Mouse (Mus musculus): Measurements from ENCODE around the gene Rab3il1. TPM values are rescaled to one million over a fixed set of nuclear protein-coding genes. Genes with fewer than 3 reads are reported as not detected.

The Rab3il1 gene
- 66.0 and 90.9 TPM in 2 replicates for polyA plus RNA-seq (2012; rRNA removed)

GRCm38 (mm10) chr19:10001206-10001969 lies at the start of gene Rab3il1, which contains the start of gene Best1:
Rab3il1 (plus strand) TSS chr19:10001669.
Best1 (minus strand) TSS chr19:10001633.
- Histone ChIP-seq H3K4me1 (ENCODE audit: control insufficient read depth, insufficient read depth, low read length) (no peaks in the 10 kb centered on the region), H3K36me3 (ENCODE audit: control insufficient read depth, insufficient read depth, low read length) (no peaks in the 10 kb centered on the region), H3K27me3 (replicated peaks; ENCODE audit: control insufficient read depth, insufficient read depth, low read length) (no peaks in the 10 kb centered on the region), H3K27ac (ENCODE audit: insufficient read depth, low read depth, low read length) (no peak within 1 kb of the TSS), H3K4me3 (ENCODE audit: insufficient read depth, low read depth, low read length) (no peak within 1 kb of the TSS)
- WGBS = 69% methylated on average over 7 of the region's 7 CpGs
- TF ChIP-seq CTCF (conservative IDR thresholded peaks at IDR 0.05; ENCODE audit: insufficient read depth, insufficient read length, low read depth, low read length) (no peak), POLR2A (IDR thresholded peaks at IDR 0.05; ENCODE audit: low read depth, low read length) (no peak)
- no peak for DNase-seq

DNA sequence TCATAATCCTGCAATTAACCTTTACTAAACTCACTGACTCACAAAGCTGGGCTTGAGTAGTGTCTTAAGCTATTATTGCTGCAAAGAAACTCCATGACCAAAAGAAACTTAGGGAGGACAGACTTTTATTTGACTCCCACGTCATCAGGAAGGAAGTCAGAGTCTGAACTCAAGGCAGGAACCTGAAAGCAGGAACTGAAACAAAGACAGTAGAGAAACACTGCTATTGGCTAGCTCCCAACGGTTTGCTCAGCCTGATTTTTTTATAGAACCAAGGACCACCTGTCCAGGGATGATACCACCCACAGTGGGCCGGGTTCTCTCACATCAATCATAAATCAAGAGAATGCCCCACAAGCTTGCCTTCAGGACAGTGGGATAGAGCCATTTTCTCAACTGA lies 49.1 kb upstream of the Rab3il1 start:
- H3K4me1 ChIP-seq (ENCODE audit: control insufficient read depth, insufficient read depth, low read length) = peaks cover 9% of the 10 kb centered on the region; the same call in 1 of the 2 replicates
- H3K36me3 ChIP-seq (ENCODE audit: control insufficient read depth, insufficient read depth, low read length) = no peaks in the 10 kb centered on the region
- H3K4me3 ChIP-seq (ENCODE audit: insufficient read depth, low read depth, low read length) = no peak overlapping the region
- H3K27me3 ChIP-seq (replicated peaks; ENCODE audit: control insufficient read depth, insufficient read depth, low read length) = no peaks in the 10 kb centered on the region
- WGBS = 75% methylated on average over 3 of the region's 3 CpGs
- no peak for DNase-seq
- TF ChIP-seq POLR2A (IDR thresholded peaks at IDR 0.05; ENCODE audit: low read depth, low read length) = no peak
- no peak for TF ChIP-seq CTCF (conservative IDR thresholded peaks at IDR 0.05; ENCODE audit: insufficient read depth, insufficient read length, low read depth, low read length)
- no peak overlapping the region for H3K27ac ChIP-seq (ENCODE audit: insufficient read depth, low read depth, low read length)

DNA sequence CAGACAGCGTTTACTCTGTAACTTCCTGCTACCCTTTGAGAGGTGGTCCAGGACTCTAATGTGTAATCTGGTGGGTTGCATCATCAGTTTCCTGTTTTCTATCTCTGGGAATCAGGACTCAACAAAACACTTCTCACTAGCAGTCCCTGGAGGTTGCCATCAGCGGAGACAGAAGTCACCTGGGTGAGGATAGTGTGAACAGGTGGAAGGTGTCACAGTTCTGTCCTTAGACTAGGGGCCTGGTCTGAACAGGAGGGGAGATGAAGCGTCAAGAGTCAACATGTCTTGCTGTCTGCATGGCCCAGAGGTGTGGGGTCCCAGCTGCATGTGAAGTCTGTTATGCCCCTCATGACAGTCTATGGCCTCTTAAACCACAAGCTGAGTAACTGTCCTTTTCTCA lies 48.6 kb upstream of the Rab3il1 start:
- no peaks in the 10 kb centered on the region for H3K27me3 ChIP-seq (replicated peaks; ENCODE audit: control insufficient read depth, insufficient read depth, low read length)
- DNase-seq = no peak
- H3K36me3 ChIP-seq (ENCODE audit: control insufficient read depth, insufficient read depth, low read length) = no peaks in the 10 kb centered on the region
- H3K27ac ChIP-seq (ENCODE audit: insufficient read depth, low read depth, low read length) = no peak overlapping the region
- no peak overlapping the region for H3K4me3 ChIP-seq (ENCODE audit: insufficient read depth, low read depth, low read length)
- H3K4me1 ChIP-seq (ENCODE audit: control insufficient read depth, insufficient read depth, low read length) = peaks cover 9% of the 10 kb centered on the region; the same call in 1 of the 2 replicates
- WGBS = 89% methylated on average over 3 of the region's 3 CpGs
- TF ChIP-seq CTCF (conservative IDR thresholded peaks at IDR 0.05; ENCODE audit: insufficient read depth, insufficient read length, low read depth, low read length) = no peak
- TF ChIP-seq POLR2A (IDR thresholded peaks at IDR 0.05; ENCODE audit: low read depth, low read length) = no peak

GRCm38 (mm10) chr19:9954055-9954810 lies 47.2 kb upstream of the Rab3il1 start:
- no peak overlapping the region for H3K4me3 ChIP-seq (ENCODE audit: insufficient read depth, low read depth, low read length)
- DNase-seq = peak; percentile 93

GRCm38 (mm10) chr19:9954811-9955202 lies 46.7 kb upstream of the Rab3il1 start:
- H3K4me3 ChIP-seq (ENCODE audit: insufficient read depth, low read depth, low read length) = peak overlapping the region; percentile 15; the same call in 1 of the 2 replicates
- peaks cover 9% of the 10 kb centered on the region; the same call in 1 of the 2 replicates for H3K4me1 ChIP-seq (ENCODE audit: control insufficient read depth, insufficient read depth, low read length)
- TF ChIP-seq POLR2A (IDR thresholded peaks at IDR 0.05; ENCODE audit: low read depth, low read length) = no peak
- 0 out of 2 replicates have a peak, but pooled peaks have one; percentile 1 for TF ChIP-seq CTCF (conservative IDR thresholded peaks at IDR 0.05; ENCODE audit: insufficient read depth, insufficient read length, low read depth, low read length)
- WGBS = 42% methylated on average over 5 of the region's 5 CpGs
- no peaks in the 10 kb centered on the region for H3K36me3 ChIP-seq (ENCODE audit: control insufficient read depth, insufficient read depth, low read length)
- no peak for DNase-seq
- H3K27ac ChIP-seq (ENCODE audit: insufficient read depth, low read depth, low read length) = peak overlapping the region; percentile 75
- no peaks in the 10 kb centered on the region for H3K27me3 ChIP-seq (replicated peaks; ENCODE audit: control insufficient read depth, insufficient read depth, low read length)

More at GRCm38 (mm10) chr19:9954055-9954810, 47.2 kb upstream of the Rab3il1 start:
- H3K4me1 ChIP-seq (ENCODE audit: control insufficient read depth, insufficient read depth, low read length) = peaks cover 9% of the 10 kb centered on the region; the same call in 1 of the 2 replicates
- H3K27ac ChIP-seq (ENCODE audit: insufficient read depth, low read depth, low read length) = peak overlapping the region; percentile 75
- no peaks in the 10 kb centered on the region for H3K36me3 ChIP-seq (ENCODE audit: control insufficient read depth, insufficient read depth, low read length)
- 19% methylated on average over 7 of the region's 7 CpGs for WGBS
- no peak for TF ChIP-seq CTCF (conservative IDR thresholded peaks at IDR 0.05; ENCODE audit: insufficient read depth, insufficient read length, low read depth, low read length)
- no peak for TF ChIP-seq POLR2A (IDR thresholded peaks at IDR 0.05; ENCODE audit: low read depth, low read length)
- no peaks in the 10 kb centered on the region for H3K27me3 ChIP-seq (replicated peaks; ENCODE audit: control insufficient read depth, insufficient read depth, low read length)

DNA sequence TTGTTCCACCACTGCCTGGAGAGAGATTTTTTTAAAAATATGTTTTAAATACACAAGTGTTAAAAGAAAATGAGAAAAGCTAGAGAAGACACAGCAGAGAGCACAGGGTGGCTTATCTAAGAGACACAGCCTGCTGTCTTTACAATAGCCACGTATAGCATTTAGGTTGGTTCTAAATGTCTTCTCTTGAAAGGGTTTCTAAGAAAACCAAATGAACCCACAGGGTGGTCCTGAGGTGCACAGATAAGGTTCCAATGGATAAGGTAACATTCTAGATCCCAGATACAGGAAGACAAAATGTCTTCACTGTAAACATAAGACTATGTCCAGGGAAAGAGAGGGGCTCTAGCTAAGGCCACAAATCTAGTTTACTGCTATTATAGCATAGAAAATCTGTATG lies 46.0 kb upstream of the Rab3il1 start:
- 91% methylated on average over 1 of the region's 1 CpGs for WGBS
- TF ChIP-seq POLR2A (IDR thresholded peaks at IDR 0.05; ENCODE audit: low read depth, low read length) = no peak
- TF ChIP-seq CTCF (conservative IDR thresholded peaks at IDR 0.05; ENCODE audit: insufficient read depth, insufficient read length, low read depth, low read length) = no peak
- Histone ChIP-seq H3K36me3 (ENCODE audit: control insufficient read depth, insufficient read depth, low read length) (no peaks in the 10 kb centered on the region), H3K4me1 (ENCODE audit: control insufficient read depth, insufficient read depth, low read length) (peaks cover 9% of the 10 kb centered on the region; the same call in 1 of the 2 replicates), H3K4me3 (ENCODE audit: insufficient read depth, low read depth, low read length) (no peak overlapping the region), H3K27ac (ENCODE audit: insufficient read depth, low read depth, low read length) (no peak overlapping the region), H3K27me3 (replicated peaks; ENCODE audit: control insufficient read depth, insufficient read depth, low read length) (no peaks in the 10 kb centered on the region)
- no peak for DNase-seq
